Mouse (Mus musculus) G1E (cell line): ENCODE measurements at regions not wholly inside any gene's neighbourhood (a gene's known extent, or its start where the extent isn't known, plus 50 kb on each side); places are given as distances from the start of the nearest gene placed in this dataset.

Source experiments
- ATAC-seq: 2 replicates; pipeline ENCODE4 v1.8.0; 2016; ENCODE audit warnings: mild to moderate bottlenecking; ENCODE audit not compliant: insufficient number of reproducible peaks, poor library complexity, low FRiP score, severe bottlenecking; ENCODE audit errors: extremely low read depth
- DNase-seq: peaks from one replicate; pipeline ENCODE4 v3.0.0; 2012; ENCODE audit warnings: low spot score
- H3K27me3 ChIP-seq: 2 replicates; pipeline ENCODE4 v1.6.1; 2012; ENCODE audit warnings: mild to moderate bottlenecking, low read length, inconsistent platforms; ENCODE audit not compliant: insufficient read depth
- H3K36me3 ChIP-seq: replicated peaks from 2 replicates; pipeline ENCODE3; 2012; ENCODE audit warnings: mild to moderate bottlenecking, inconsistent platforms
- H3K4me1 ChIP-seq: 2 replicates; pipeline ENCODE4 v1.6.1; 2012; ENCODE audit warnings: low read depth, low read length, inconsistent platforms, mixed read lengths; ENCODE audit not compliant: insufficient read depth
- H3K4me3 ChIP-seq: 2 replicates; pipeline ENCODE4 v1.5.1; 2012; ENCODE audit warnings: low read depth, mild to moderate bottlenecking, inconsistent platforms, low read length, moderate library complexity, mixed read lengths
- H3K9me3 ChIP-seq: replicated peaks from 2 replicates; pipeline ENCODE4 v1.6.1; 2012; ENCODE audit warnings: inconsistent platforms
- CTCF ChIP-seq: IDR thresholded peaks from 2 replicates; pipeline ENCODE4 v1.5.1; 2012; ENCODE audit warnings: low read depth, low read length, inconsistent platforms, mixed read lengths
- GATA1 ChIP-seq: IDR thresholded peaks from 2 replicates; pipeline ENCODE4 v1.6.1; 2012; ENCODE audit warnings: borderline replicate concordance, low read length, inconsistent platforms, mixed read lengths
- GATA2 ChIP-seq: IDR thresholded peaks from 2 replicates; pipeline ENCODE4 v1.6.1; 2012; ENCODE audit warnings: low read depth, low read length, inconsistent platforms, borderline replicate concordance
- POLR2AphosphoS5 ChIP-seq: IDR thresholded peaks from 2 replicates; pipeline ENCODE4 v1.6.1; 2012; ENCODE audit warnings: low read depth, low read length, inconsistent platforms; ENCODE audit not compliant: insufficient replicate concordance
- TAL1 ChIP-seq: conservative IDR thresholded peaks from 2 replicates; pipeline ENCODE4 v1.6.1; 2012; ENCODE audit warnings: low read depth, low read length, inconsistent platforms, mixed read lengths

GRCm38 (mm10) chr4:55134339-55134738 lies 189.5 kb downstream of the Zfp462 start:
- H3K9me3 ChIP-seq, result peaks cover 17% of the 10 kb centered on the region
- no peak overlapping the region for H3K4me3 ChIP-seq
- no peaks in the 10 kb centered on the region for H3K4me1 ChIP-seq
- no peak for TF ChIP-seq POLR2AphosphoS5
- no peak for TF ChIP-seq GATA1
- no peak for TF ChIP-seq TAL1
- TF ChIP-seq GATA2, result no peak
- no peak for TF ChIP-seq CTCF
- DNase-seq (no peak), ATAC-seq (no peak)
- no peaks in the 10 kb centered on the region for H3K36me3 ChIP-seq
- no peaks in the 10 kb centered on the region for H3K27me3 ChIP-seq

- no peak overlapping the region for H3K4me3 ChIP-seq
- ATAC-seq (no peak), DNase-seq (no peak)
- no peaks in the 10 kb centered on the region for H3K36me3 ChIP-seq
- no peaks in the 10 kb centered on the region for H3K4me1 ChIP-seq
- TF ChIP-seq TAL1, result no peak
- no peak for TF ChIP-seq GATA1
- TF ChIP-seq POLR2AphosphoS5, result no peak
- TF ChIP-seq GATA2, result no peak
- TF ChIP-seq CTCF, result no peak
- H3K9me3 ChIP-seq, result peaks cover 17% of the 10 kb centered on the region
- H3K27me3 ChIP-seq, result no peaks in the 10 kb centered on the region
Measured at GRCm38 (mm10) chr4:55134791-55135190, 189.9 kb downstream of the Zfp462 start.

- peaks cover 19% of the 10 kb centered on the region for H3K9me3 ChIP-seq
- DNase-seq (no peak), ATAC-seq (no peak)
- H3K4me3 ChIP-seq, result no peak overlapping the region
- H3K4me1 ChIP-seq, result no peaks in the 10 kb centered on the region
- H3K36me3 ChIP-seq, result no peaks in the 10 kb centered on the region
- TF ChIP-seq TAL1, result no peak
- no peak for TF ChIP-seq CTCF
- no peak for TF ChIP-seq GATA2
- TF ChIP-seq GATA1, result no peak
- TF ChIP-seq POLR2AphosphoS5, result no peak
- no peaks in the 10 kb centered on the region for H3K27me3 ChIP-seq
Measured at GRCm38 (mm10) chr4:55136283-55136682, 191.4 kb downstream of the Zfp462 start.

GRCm38 (mm10) chr4:55137781-55138394 lies 193.0 kb downstream of the Zfp462 start:
- no peak overlapping the region for H3K4me3 ChIP-seq
- peaks cover 28% of the 10 kb centered on the region for H3K9me3 ChIP-seq
- no peak for DNase-seq
- no peaks in the 10 kb centered on the region for H3K36me3 ChIP-seq
- TF ChIP-seq GATA2 (no peak), TAL1 (no peak), POLR2AphosphoS5 (no peak), GATA1 (no peak), CTCF (no peak)
- no peaks in the 10 kb centered on the region for H3K27me3 ChIP-seq
- H3K4me1 ChIP-seq, result no peaks in the 10 kb centered on the region
- no peak for ATAC-seq

GRCm38 (mm10) chr4:55141317-55141716 lies 196.5 kb downstream of the Zfp462 start:
- Histone ChIP-seq H3K36me3 (no peaks in the 10 kb centered on the region), H3K4me1 (no peaks in the 10 kb centered on the region), H3K27me3 (no peaks in the 10 kb centered on the region), H3K9me3 (peaks cover 29% of the 10 kb centered on the region), H3K4me3 (no peak overlapping the region)
- ATAC-seq (no peak), DNase-seq (no peak)
- TF ChIP-seq TAL1 (no peak), GATA1 (no peak), POLR2AphosphoS5 (no peak), GATA2 (no peak), CTCF (no peak)

- Histone ChIP-seq H3K4me1 (no peaks in the 10 kb centered on the region), H3K36me3 (no peaks in the 10 kb centered on the region), H3K9me3 (peaks cover 33% of the 10 kb centered on the region), H3K4me3 (no peak overlapping the region), H3K27me3 (no peaks in the 10 kb centered on the region)
- no peak for TF ChIP-seq POLR2AphosphoS5
- TF ChIP-seq GATA2, result no peak
- no peak for TF ChIP-seq TAL1
- TF ChIP-seq GATA1, result no peak
- TF ChIP-seq CTCF, result no peak
- DNase-seq, result no peak
- ATAC-seq, result no peak
Measured at GRCm38 (mm10) chr4:55141923-55142732, 197.3 kb downstream of the Zfp462 start.
